Mouse (Mus musculus) ES-Bruce4 (cell line): ENCODE data around the gene Zfp287. TPM values are rescaled to one million over a fixed set of nuclear protein-coding genes. Genes with fewer than 3 reads are reported as not detected.

ENCODE experiments used
- H3K27ac ChIP-seq: 2 replicates; pipeline ENCODE4 v1.5.1; 2012; ENCODE audit warnings: low read length, inconsistent platforms; ENCODE audit not compliant: insufficient read depth
- H3K27me3 ChIP-seq: 2 replicates; pipeline ENCODE4 v1.6.1; 2012; ENCODE audit warnings: mild to moderate bottlenecking, low read length, inconsistent platforms; ENCODE audit not compliant: control insufficient read depth, poor library complexity, insufficient read depth, severe bottlenecking
- H3K36me3 ChIP-seq: 2 replicates; pipeline ENCODE4 v1.6.1; 2012; ENCODE audit warnings: inconsistent platforms, mild to moderate bottlenecking, low read length, moderate library complexity; ENCODE audit not compliant: control insufficient read depth, poor library complexity, insufficient read depth, severe bottlenecking
- H3K4me1 ChIP-seq: one replicate; pipeline ENCODE4 v1.8.1; 2011; ENCODE audit warnings: low read length; ENCODE audit not compliant: control insufficient read depth, insufficient read depth
- H3K4me3 ChIP-seq: 2 replicates; pipeline ENCODE4 v1.5.1; 2011; ENCODE audit warnings: low read depth, mild to moderate bottlenecking, low read length
- H3K9ac ChIP-seq: 2 replicates; pipeline ENCODE4 v1.6.1; 2012; ENCODE audit warnings: low read depth, mild to moderate bottlenecking, inconsistent platforms; ENCODE audit not compliant: poor library complexity, severe bottlenecking
- H3K9me3 ChIP-seq: replicated peaks from 2 replicates; pipeline ENCODE4 v1.6.1; 2012; ENCODE audit warnings: mild to moderate bottlenecking, low read length, inconsistent platforms; ENCODE audit not compliant: control insufficient read depth, poor library complexity, insufficient read depth, severe bottlenecking
- CTCF ChIP-seq: IDR thresholded peaks from one replicate; pipeline ENCODE4 v1.8.1; 2011; ENCODE audit warnings: low read depth, low read length
- EP300 ChIP-seq: IDR thresholded peaks from 2 replicates; pipeline ENCODE4 v1.6.1; 2011; ENCODE audit warnings: low read depth, low read length; ENCODE audit not compliant: insufficient read depth
- POLR2A ChIP-seq: IDR thresholded peaks from one replicate; pipeline ENCODE4 v1.8.1; 2011; ENCODE audit warnings: low read length; ENCODE audit not compliant: insufficient read depth
- polyA plus RNA-seq: library from polyadenylated mRNA; stranded (reverse); fragments of >200 nt; gene quantifications from 2 replicates; pipeline ENCODE4 v1.2.4, GENCODE M21; 2011; ENCODE audit warnings: low read depth; ENCODE audit not compliant: missing spikeins, insufficient read depth, insufficient read length

Zfp287 gene
- polyA plus RNA-seq, 1 experiment = 2.9 TPM

GRCm38 (mm10) chr11:62670006-62670405, 61.7 kb downstream of the Zfp287 start:
- TF ChIP-seq CTCF (no peak), POLR2A (no peak), EP300 (no peak)
- Histone ChIP-seq H3K27me3 (no peaks in the 10 kb centered on the region), H3K27ac (no peak overlapping the region), H3K4me3 (no peak overlapping the region), H3K36me3 (no peaks in the 10 kb centered on the region), H3K4me1 (no peaks in the 10 kb centered on the region), H3K9me3 (no peaks in the 10 kb centered on the region), H3K9ac (no peak overlapping the region)

- Histone ChIP-seq H3K36me3 (no peaks in the 10 kb centered on the region), H3K27ac (no peak overlapping the region), H3K4me1 (no peaks in the 10 kb centered on the region), H3K9ac (no peak overlapping the region), H3K27me3 (no peaks in the 10 kb centered on the region), H3K9me3 (no peaks in the 10 kb centered on the region), H3K4me3 (no peak overlapping the region)
- TF ChIP-seq EP300 (no peak), CTCF (no peak), POLR2A (no peak)
These were observed 62.2 kb downstream of the Zfp287 start for GRCm38 (mm10) chr11:62669471-62669870.

- Histone ChIP-seq H3K9me3 (no peaks in the 10 kb centered on the region), H3K4me1 (no peaks in the 10 kb centered on the region), H3K9ac (no peak overlapping the region), H3K4me3 (no peak overlapping the region), H3K27me3 (no peaks in the 10 kb centered on the region), H3K36me3 (no peaks in the 10 kb centered on the region), H3K27ac (no peak overlapping the region)
- no peak for TF ChIP-seq CTCF
- no peak for TF ChIP-seq EP300
- TF ChIP-seq POLR2A = no peak
These were observed 62.7 kb downstream of the Zfp287 start for GRCm38 (mm10) chr11:62668986-62669385.

- Histone ChIP-seq H3K9me3 (no peaks in the 10 kb centered on the region), H3K9ac (no peak overlapping the region), H3K27me3 (no peaks in the 10 kb centered on the region), H3K4me1 (no peaks in the 10 kb centered on the region), H3K36me3 (no peaks in the 10 kb centered on the region), H3K27ac (no peak overlapping the region), H3K4me3 (no peak overlapping the region)
- TF ChIP-seq EP300 (no peak), POLR2A (no peak), CTCF (no peak)
These were observed 67.5 kb downstream of the Zfp287 start for GRCm38 (mm10) chr11:62664250-62664649.

GRCm38 (mm10) chr11:62660885-62661284, 70.8 kb downstream of the Zfp287 start:
- Histone ChIP-seq H3K36me3 (no peaks in the 10 kb centered on the region), H3K4me3 (no peak overlapping the region), H3K4me1 (no peaks in the 10 kb centered on the region), H3K27ac (no peak overlapping the region), H3K27me3 (no peaks in the 10 kb centered on the region), H3K9me3 (no peaks in the 10 kb centered on the region), H3K9ac (no peak overlapping the region)
- TF ChIP-seq EP300 (no peak), CTCF (no peak)

GRCm38 (mm10) chr11:62652080-62652479, 79.6 kb downstream of the Zfp287 start:
- Histone ChIP-seq H3K9ac (no peak overlapping the region), H3K9me3 (no peaks in the 10 kb centered on the region), H3K27me3 (no peaks in the 10 kb centered on the region), H3K36me3 (no peaks in the 10 kb centered on the region), H3K4me3 (no peak overlapping the region), H3K4me1 (peaks cover 3% of the 10 kb centered on the region), H3K27ac (no peak overlapping the region)
- TF ChIP-seq POLR2A = no peak
